ENCODE assay signal across 17 mouse cellular contexts in genomic region chr13:48784594-48785298, GRCm38 (mm10).
"Had no signal": no experiment of that assay in that cellular context is flagged by ENCODE, and none has a peak within 500 bp of the region (broad histone marks: within the 10 kb centered on the region; RNA-seq: fewer than 3 reads in every experiment).

No protein-coding gene starts in this region.

- H3K9me3 ChIP-seq: liver, embryonic 13.5 days; liver, embryonic 15.5 days; lung, embryonic 15.5 days; midbrain, embryonic 12.5 days; stomach, embryonic 15.5 days had no signal

- H3K27me3 ChIP-seq: lung, embryonic 15.5 days; stomach, embryonic 15.5 days had no signal

- DNase-seq: liver, embryonic 13.5 days; liver, postnatal 0 days; lung, adult 2 months; lung, postnatal 14 days; lung, postnatal 36 days; right cerebral cortex, postnatal 14 days; thymus, adult 2 months; thymus, postnatal 25 days; thymus, postnatal 4 days had no signal

- ATAC-seq: liver, postnatal 0 days; lung, postnatal 0 days had no signal

- H3K4me3 ChIP-seq: liver, embryonic 13.5 days; liver, embryonic 15.5 days; lung, embryonic 15.5 days; megakaryocyte, embryonic 14.5 days; midbrain, embryonic 12.5 days; stomach, embryonic 15.5 days had no signal

- H3K27ac ChIP-seq: liver, embryonic 13.5 days; liver, embryonic 15.5 days; lung, embryonic 15.5 days; macrophage; midbrain, embryonic 12.5 days; stomach, embryonic 15.5 days; stomach, postnatal 0 days had no signal

- H3K9ac ChIP-seq: liver, embryonic 13.5 days; liver, embryonic 15.5 days; liver, postnatal 0 days; lung, embryonic 15.5 days; midbrain, embryonic 12.5 days; stomach, embryonic 15.5 days had no signal

- H3K36me3 ChIP-seq: liver, embryonic 13.5 days; liver, embryonic 15.5 days; lung, embryonic 15.5 days; midbrain, embryonic 12.5 days; stomach, embryonic 15.5 days had no signal

- H3K4me2 ChIP-seq: liver, embryonic 13.5 days; liver, embryonic 15.5 days; lung, embryonic 15.5 days; midbrain, embryonic 12.5 days; stomach, embryonic 15.5 days had no signal

- H3K4me1 ChIP-seq: liver, embryonic 13.5 days; liver, embryonic 15.5 days; megakaryocyte, embryonic 14.5 days had no signal
